ENCODE assay signal across 10 mouse cellular contexts in genomic region chr3:51310098-51310497, GRCm38 (mm10). TPM values are rescaled to one million over a fixed set of nuclear protein-coding genes. Genes with fewer than 3 reads are reported as not detected.
DNase-seq lines count a peak whose midpoint lies in the region; ATAC-seq and TF ChIP-seq lines count a peak whose summit lies in the region.
"Had no signal": no experiment of that assay in that cellular context is flagged by ENCODE, and none has a peak within 500 bp of the region (broad histone marks: within the 10 kb centered on the region; RNA-seq: fewer than 3 reads in every experiment).

No protein-coding gene starts in this region.

- 25% methylated on average over 7 of the region's 7 CpGs for WGBS in heart, adult 2 months
- WGBS in midbrain, embryonic 13.5 days = 43% methylated on average over 7 of the region's 7 CpGs
- WGBS in midbrain, embryonic 14.5 days = 48% methylated on average over 7 of the region's 7 CpGs
- WGBS in heart, embryonic 11.5 days (ENCODE audit: insufficient replicate concordance) = 28% methylated on average over 7 of the region's 7 CpGs

- H3K36me3 ChIP-seq in heart, adult 2 months (ENCODE audit: control insufficient read depth, insufficient read depth, low read length) = no peaks in the 10 kb centered on the region
- peaks cover 15% of the 10 kb centered on the region for H3K36me3 ChIP-seq in midbrain, embryonic 13.5 days
- H3K36me3 ChIP-seq in midbrain, embryonic 14.5 days (ENCODE audit: control insufficient read depth, insufficient read depth, low read length) = peaks cover 14% of the 10 kb centered on the region; the same call in 1 of the 2 replicates
- no peaks in the 10 kb centered on the region for H3K36me3 ChIP-seq in heart, embryonic 11.5 days (ENCODE audit: control insufficient read depth, insufficient read depth, low read length)

- TF ChIP-seq EP300 in heart, adult 2 months (IDR thresholded peaks at IDR 0.05; ENCODE audit: insufficient read depth, low read depth, low read length) = no peak

- DNase-seq in heart, adult 2 months = no peak
- DNase-seq in heart, postnatal 25 days (ENCODE audit: low spot score) = no peak
- no peak for DNase-seq in midbrain, embryonic 14.5 days
- no peak for DNase-seq in layer of hippocampus, adult 18-20 months (ENCODE audit: low spot score in 2 of 2)
- DNase-seq: cerebellum, adult 8-10 months; layer of hippocampus, postnatal 36 days; thymus, postnatal 36 days had no signal

- H3K4me3 ChIP-seq in heart, adult 2 months = no peak overlapping the region
- no peak overlapping the region for H3K4me3 ChIP-seq in midbrain, embryonic 13.5 days (replicated peaks)
- no peak overlapping the region for H3K4me3 ChIP-seq in midbrain, embryonic 14.5 days (replicated peaks; ENCODE audit: low read depth, low read length)
- no peak overlapping the region for H3K4me3 ChIP-seq in heart, embryonic 11.5 days (ENCODE audit: low read depth, low read length)

- no peak for TF ChIP-seq POLR2A in heart, adult 2 months (IDR thresholded peaks at IDR 0.05; ENCODE audit: insufficient read depth, low read depth, low read length)

- intact Hi-C loops in heart, adult 2 months (cut with DNase I) = no loop called here
- intact Hi-C loops in heart, postnatal 25 days (cut with DNase I) = no loop called here

- no peaks in the 10 kb centered on the region; the same call in 1 of the 2 replicates for H3K79me2 ChIP-seq in heart, adult 2 months (replicated peaks; ENCODE audit: control insufficient read depth, insufficient read depth, low read length)

- peak; percentile 55; the same call in 1 of the 2 replicates for ATAC-seq in midbrain, embryonic 13.5 days
- no peak for ATAC-seq in midbrain, embryonic 14.5 days (ENCODE audit: low FRiP score, low TSS enrichment)
- ATAC-seq in heart, embryonic 11.5 days (replicated peaks; ENCODE audit: insufficient number of reproducible peaks, low FRiP score, low TSS enrichment) = no peak; the same call in 1 of the 2 replicates
- peak; percentile 27; the same call in 1 of the 2 replicates for ATAC-seq in megakaryocyte-erythroid progenitor cell, adult 5-6 weeks (replicated peaks; ENCODE audit: low FRiP score, low TSS enrichment, poor library complexity, severe bottlenecking)

- no peak overlapping the region for H3K9ac ChIP-seq in heart, adult 2 months (ENCODE audit: low read depth, low read length)
- no peak overlapping the region for H3K9ac ChIP-seq in midbrain, embryonic 13.5 days (replicated peaks)
- no peak overlapping the region for H3K9ac ChIP-seq in midbrain, embryonic 14.5 days (replicated peaks; ENCODE audit: low read length)
- H3K9ac ChIP-seq in heart, embryonic 11.5 days (ENCODE audit: low read depth, low read length) = peak overlapping the region; percentile 39; the same call in 1 of the 2 replicates

- H3K9me3 ChIP-seq in midbrain, embryonic 13.5 days = no peaks in the 10 kb centered on the region
- no peaks in the 10 kb centered on the region for H3K9me3 ChIP-seq in midbrain, embryonic 14.5 days (ENCODE audit: control insufficient read depth, low read length)
- no peaks in the 10 kb centered on the region for H3K9me3 ChIP-seq in heart, embryonic 11.5 days (replicated peaks; ENCODE audit: control insufficient read depth, low read length)

- H3K4me1 ChIP-seq in heart, adult 2 months (ENCODE audit: control insufficient read depth, insufficient read depth, low read length) = peaks cover 6% of the 10 kb centered on the region
- H3K4me1 ChIP-seq in midbrain, embryonic 13.5 days (replicated peaks) = peaks cover 11% of the 10 kb centered on the region; the same call in 1 of the 2 replicates
- H3K4me1 ChIP-seq in midbrain, embryonic 14.5 days (ENCODE audit: control insufficient read depth, insufficient read depth, low read length) = no peaks in the 10 kb centered on the region
- peaks cover 10% of the 10 kb centered on the region for H3K4me1 ChIP-seq in heart, embryonic 11.5 days (ENCODE audit: control insufficient read depth, insufficient read depth, low read length)

- no peak overlapping the region for H3K4me2 ChIP-seq in midbrain, embryonic 13.5 days (replicated peaks)
- H3K4me2 ChIP-seq in midbrain, embryonic 14.5 days (ENCODE audit: low read length) = no peak overlapping the region
- H3K4me2 ChIP-seq in heart, embryonic 11.5 days = peak overlapping the region; percentile 41

- no peaks in the 10 kb centered on the region for H3K27me3 ChIP-seq in heart, adult 2 months (ENCODE audit: control insufficient read depth, insufficient read depth, low read length)
- no peaks in the 10 kb centered on the region for H3K27me3 ChIP-seq in midbrain, embryonic 13.5 days
- no peaks in the 10 kb centered on the region for H3K27me3 ChIP-seq in midbrain, embryonic 14.5 days (ENCODE audit: control insufficient read depth, insufficient read depth, low read length)
- H3K27me3 ChIP-seq in heart, embryonic 11.5 days (ENCODE audit: control insufficient read depth, insufficient read depth, low read length) = no peaks in the 10 kb centered on the region

- H3K27ac ChIP-seq in heart, adult 2 months = peak overlapping the region; percentile 31; the same call in 1 of the 2 replicates
- H3K27ac ChIP-seq in midbrain, embryonic 13.5 days = no peak overlapping the region
- no peak overlapping the region; the same call in 1 of the 2 replicates for H3K27ac ChIP-seq in midbrain, embryonic 14.5 days (replicated peaks; ENCODE audit: low read depth, low read length)
- peak overlapping the region; percentile 35; the same call in 1 of the 2 replicates for H3K27ac ChIP-seq in heart, embryonic 11.5 days (ENCODE audit: low read depth, low read length)

- TF ChIP-seq CTCF in heart, adult 2 months (IDR thresholded peaks at IDR 0.05) = no peak

RNA-seq across cellular contexts. Expression of gene Elf2, which starts 30.4 kb away (rescaled TPM):
- 10 to 100 TPM; 55.7 to 56.9 TPM for total RNA-seq in heart, adult 2 months (2021)
- polyA plus RNA-seq in heart, adult 2 months (2012; rRNA removed) = 25.6 and 38.1 TPM in 2 replicates
- 10 to 100 TPM; 55.6 to 65.7 TPM for total RNA-seq in heart, postnatal 25 days (2021)
- polyA plus RNA-seq in midbrain, embryonic 13.5 days (2015; fragmentation: Nextera tagmentation; extraction: Ambion mirVana) = 50.3 and 51.3 TPM in 2 replicates
- 28.6 and 37.3 TPM in 2 replicates for polyA plus RNA-seq in midbrain, embryonic 14.5 days (2014; fragmentation: Nextera tagmentation; extraction: Ambion mirVana)
- polyA plus RNA-seq in heart, embryonic 11.5 days (2014; fragmentation: Nextera tagmentation; extraction: Ambion mirVana) = 44.5 and 48.2 TPM in 2 replicates
- total RNA-seq in megakaryocyte-erythroid progenitor cell, adult 5-6 weeks (2014; fragmentation: Nextera tagmentation) = 68.1 and 69.2 TPM in 2 replicates
- 117 and 122 TPM in 2 replicates for total RNA-seq in megakaryocyte-erythroid progenitor cell, adult 5-6 weeks (2017)
- 10 to 100 TPM; 66.7 to 67.4 TPM for total RNA-seq in layer of hippocampus, adult 18-20 months (2021)

Comparison
In these comparisons a context has a peak if more than half of its experiments do, and no peak if none do; other contexts are left out.
1. ATAC-seq: peak in midbrain, embryonic 13.5 days (single experiment) and megakaryocyte-erythroid progenitor cell, adult 5-6 weeks (single experiment); none in midbrain, embryonic 14.5 days (single experiment) and heart, embryonic 11.5 days (single experiment).
2. H3K27ac ChIP-seq: peak in heart, adult 2 months (single experiment) and heart, embryonic 11.5 days (single experiment); none in midbrain, embryonic 13.5 days (single experiment) and midbrain, embryonic 14.5 days (single experiment).